Mouse (Mus musculus) E14TG2a.4 (cell line): ENCODE measurements at regions not wholly inside any gene's neighbourhood (a gene's known extent, or its start where the extent isn't known, plus 50 kb on each side); places are given as distances from the start of the nearest gene placed in this dataset.

Experiments
- H3K27me3 ChIP-seq: 2 replicates; pipeline ENCODE4 v1.6.1; 2014; ENCODE audit warnings: low read length, control low read depth; ENCODE audit not compliant: insufficient read depth
- H3K36me3 ChIP-seq: 2 replicates; pipeline ENCODE4 v1.6.1; 2014; ENCODE audit warnings: low read length, control low read depth; ENCODE audit not compliant: insufficient read depth
- H3K4me1 ChIP-seq: replicated peaks from 2 replicates; pipeline ENCODE4 v1.6.1; 2014; ENCODE audit warnings: low read depth, low read length, control low read depth
- H3K4me3 ChIP-seq: replicated peaks from 2 replicates; pipeline ENCODE4 v1.5.1; 2014; ENCODE audit warnings: mild to moderate bottlenecking, low read length
- H3K9me3 ChIP-seq: 2 replicates; pipeline ENCODE4 v1.6.1; 2014; ENCODE audit warnings: low read length, control low read depth
- CTCF ChIP-seq: conservative IDR thresholded peaks from 2 replicates; pipeline ENCODE4 v1.5.1; 2014; ENCODE audit warnings: low read length
- NANOG ChIP-seq: IDR thresholded peaks from 2 replicates; pipeline ENCODE4 v1.6.1; 2014; ENCODE audit warnings: borderline replicate concordance, low read length, mixed read lengths
- POU5F1 ChIP-seq: IDR thresholded peaks from 2 replicates; pipeline ENCODE4 v1.6.1; 2014; ENCODE audit warnings: low read length, borderline replicate concordance

DNA sequence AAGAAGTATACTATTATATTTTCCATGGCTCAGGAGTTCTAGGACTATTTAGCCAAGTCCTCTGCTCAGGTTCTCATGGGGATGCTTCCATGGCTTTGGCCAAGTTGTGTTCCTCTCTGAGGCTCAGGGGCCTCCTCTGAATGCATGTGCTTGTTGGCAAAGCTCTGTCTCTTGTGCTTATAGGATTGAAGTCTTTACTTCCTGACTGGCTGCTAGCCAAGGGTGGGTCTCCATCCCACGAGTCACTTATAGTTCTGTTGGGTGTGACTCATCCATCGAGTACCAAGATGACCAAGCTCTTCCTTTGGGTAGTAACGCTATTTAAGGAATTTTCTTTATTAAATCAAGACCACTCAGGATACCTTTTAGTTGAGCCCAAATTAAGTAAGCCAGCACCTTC, 1672.8 kb upstream of the 5930422O12Rik start:
- H3K4me1 ChIP-seq, result no peaks in the 10 kb centered on the region
- TF ChIP-seq CTCF, result no peak
- TF ChIP-seq POU5F1, result no peak
- no peak for TF ChIP-seq NANOG
- H3K36me3 ChIP-seq, result no peaks in the 10 kb centered on the region
- H3K27me3 ChIP-seq, result no peaks in the 10 kb centered on the region
- 0 out of 2 replicates have a peak, but pooled peaks cover 3% of the 10 kb centered on the region for H3K9me3 ChIP-seq
- H3K4me3 ChIP-seq, result no peak overlapping the region

DNA sequence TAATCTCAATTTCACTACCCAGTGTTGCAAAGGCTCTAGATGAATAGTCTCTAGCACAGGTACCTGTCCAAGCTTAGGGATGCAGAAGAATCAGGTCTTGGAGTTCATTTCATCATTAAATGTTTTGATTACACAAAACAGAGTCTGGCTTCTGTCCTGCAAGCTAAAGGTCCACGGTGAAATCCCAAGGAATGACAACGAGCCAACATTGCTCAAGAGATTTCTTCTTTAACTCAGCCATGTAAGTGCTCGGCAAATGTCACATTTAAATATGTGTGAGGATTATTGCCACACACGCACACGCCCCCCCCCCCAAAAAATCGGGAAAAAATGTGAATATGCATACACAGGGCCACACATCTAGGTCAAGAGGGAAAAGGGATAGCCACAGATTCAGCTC, 1666.4 kb upstream of the 5930422O12Rik start:
- TF ChIP-seq CTCF, result no peak
- TF ChIP-seq NANOG, result no peak
- no peak for TF ChIP-seq POU5F1
- no peaks in the 10 kb centered on the region for H3K4me1 ChIP-seq
- H3K27me3 ChIP-seq, result no peaks in the 10 kb centered on the region
- no peaks in the 10 kb centered on the region for H3K9me3 ChIP-seq
- no peak overlapping the region for H3K4me3 ChIP-seq
- H3K36me3 ChIP-seq, result no peaks in the 10 kb centered on the region
